Mouse (Mus musculus) urinary bladder, postnatal 10 days (tissue): Measurements from ENCODE around the gene Crocc.

ENCODE experiments used
- DNase-seq: peaks from one replicate; pipeline ENCODE4 v3.0.0; 2022; ENCODE audit warnings: low spot score

Gene Crocc

GRCm38 (mm10) chr4:141020220-141020619, 40.1 kb downstream of the Crocc start:
- no peak for DNase-seq

GRCm38 (mm10) chr4:141017657-141018436, 42.5 kb downstream of the Crocc start:
- DNase-seq: no peak

DNA sequence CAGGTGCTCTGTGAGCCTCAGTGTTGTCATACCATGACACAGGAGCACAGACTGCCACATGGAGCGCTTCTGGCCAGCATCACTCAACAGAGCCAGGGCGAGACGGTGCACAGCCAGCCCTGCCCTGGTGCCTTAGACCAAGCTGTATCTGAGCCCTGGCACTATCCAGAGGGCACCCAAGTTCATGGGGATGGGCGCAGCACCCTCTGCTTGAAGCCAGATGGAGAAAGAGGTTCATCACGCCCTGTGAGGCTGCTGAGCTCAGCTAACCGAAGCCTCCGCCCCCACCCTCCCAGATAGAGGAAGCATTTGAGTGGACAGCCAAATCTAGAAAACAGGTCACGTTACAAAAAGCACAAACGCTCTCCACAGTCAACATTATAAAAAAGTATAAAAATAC, 44.0 kb downstream of the Crocc start:
- DNase-seq: no peak

DNA sequence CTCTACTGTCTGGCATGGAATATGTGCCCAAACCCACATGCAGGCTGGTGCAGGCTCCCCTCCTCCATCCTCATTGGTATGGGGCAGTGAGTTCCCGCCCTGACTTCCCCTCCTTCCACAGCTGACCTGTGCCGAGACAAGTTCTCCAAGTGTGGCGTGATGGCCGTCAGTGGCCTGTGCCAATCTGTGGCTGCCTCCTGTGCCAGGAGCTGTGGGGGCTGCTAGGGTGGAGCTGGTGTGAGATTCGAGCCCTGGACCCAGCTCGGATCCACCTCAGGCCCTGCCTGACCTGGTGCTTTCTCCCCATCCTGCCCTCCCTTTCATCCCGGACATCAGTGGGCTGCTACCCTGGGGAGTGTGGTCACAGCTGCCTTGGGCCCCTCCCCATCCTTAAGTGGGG, 45.0 kb downstream of the Crocc start:
- DNase-seq: no peak

DNA sequence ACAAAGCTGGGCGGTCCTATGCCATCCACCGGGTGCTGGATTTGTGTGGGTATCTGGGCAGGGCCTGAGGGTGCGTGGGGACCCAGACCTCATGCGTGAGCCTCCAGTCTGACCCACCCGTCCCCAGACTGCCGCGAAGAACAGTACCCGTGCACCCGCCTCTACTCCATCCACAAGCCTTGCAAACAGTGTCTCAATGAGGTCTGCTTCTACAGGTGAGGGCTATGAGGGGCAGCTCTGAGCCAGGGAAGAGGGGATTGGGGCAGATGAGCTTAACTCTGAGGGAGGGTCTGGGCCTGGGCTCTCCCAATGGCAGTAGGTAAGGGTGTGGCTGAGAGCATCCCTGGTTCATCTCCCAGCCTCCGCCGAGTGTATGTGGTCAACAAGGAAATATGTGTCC, 45.5 kb downstream of the Crocc start:
- DNase-seq: no peak

DNA sequence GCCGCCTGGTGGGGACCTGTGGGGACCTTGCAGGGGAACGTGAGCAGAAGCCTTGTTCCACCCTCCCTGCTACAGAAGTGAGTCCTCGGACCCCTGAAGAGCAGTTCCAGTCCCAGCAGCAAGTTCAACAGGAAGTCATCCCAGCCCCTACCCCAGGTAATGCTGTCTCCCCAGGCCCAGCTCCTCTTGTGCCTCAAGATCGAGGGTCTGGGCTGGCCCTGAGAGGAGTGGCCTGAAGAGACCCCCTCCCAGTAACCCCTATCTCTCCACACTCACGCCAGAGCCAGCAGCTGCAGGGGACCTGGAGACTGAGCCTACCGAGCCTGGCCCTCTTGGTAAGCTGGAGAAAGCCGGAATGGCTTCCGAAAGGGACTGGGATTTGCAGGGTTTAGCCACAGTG, 46.2 kb downstream of the Crocc start:
- no peak for DNase-seq

- no peak for DNase-seq
Measured at GRCm38 (mm10) chr4:141012558-141012957, 47.8 kb downstream of the Crocc start.

GRCm38 (mm10) chr4:141011556-141012328, 48.6 kb downstream of the Crocc start:
- no peak for DNase-seq

DNA sequence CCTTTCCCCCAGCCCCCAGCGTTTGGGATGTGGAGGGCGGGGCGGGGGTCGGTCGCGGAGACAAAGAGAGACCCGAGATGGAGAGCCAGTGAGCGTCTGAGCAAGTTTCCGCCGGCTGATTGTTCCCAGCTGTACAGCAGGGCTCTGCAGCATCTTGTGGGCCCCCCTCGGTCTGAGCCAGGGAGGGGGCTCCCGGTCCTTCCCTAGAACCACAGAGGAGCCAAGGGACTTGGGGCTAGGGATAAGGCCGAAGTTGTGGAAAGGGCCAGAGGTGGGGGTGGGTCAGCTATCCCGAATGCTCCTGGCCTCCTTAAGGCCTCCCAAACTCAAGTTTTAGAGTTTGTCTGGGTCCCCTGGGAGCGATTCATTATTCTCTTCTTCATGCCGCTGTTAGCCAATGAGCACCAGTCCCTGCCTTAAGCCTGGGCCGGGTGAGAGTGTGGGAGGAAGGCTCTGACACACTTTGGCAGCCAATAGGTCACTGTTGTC, 49.4 kb downstream of the Crocc start:
- no peak for DNase-seq

DNA sequence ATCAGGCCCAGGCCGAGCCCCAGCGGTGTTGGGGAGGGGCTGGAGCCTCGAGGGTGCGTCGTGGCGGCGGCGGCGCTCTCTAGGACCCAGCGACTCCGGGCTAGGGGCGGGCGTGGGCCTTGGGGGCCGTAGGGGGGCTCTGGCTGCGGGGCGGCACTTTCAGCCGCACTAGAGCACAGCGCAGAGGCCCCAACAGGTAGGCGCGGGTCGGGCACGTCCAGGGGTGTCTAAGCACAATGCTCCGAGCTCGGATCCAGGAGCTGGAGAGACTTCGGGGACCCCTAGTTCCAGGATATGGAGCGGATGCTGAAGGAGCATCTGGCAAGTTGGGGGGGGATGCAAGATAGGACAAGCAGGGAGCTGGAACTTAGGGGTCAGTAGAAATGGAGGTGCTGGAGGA, 49.8 kb downstream of the Crocc start:
- no peak for DNase-seq

DNA sequence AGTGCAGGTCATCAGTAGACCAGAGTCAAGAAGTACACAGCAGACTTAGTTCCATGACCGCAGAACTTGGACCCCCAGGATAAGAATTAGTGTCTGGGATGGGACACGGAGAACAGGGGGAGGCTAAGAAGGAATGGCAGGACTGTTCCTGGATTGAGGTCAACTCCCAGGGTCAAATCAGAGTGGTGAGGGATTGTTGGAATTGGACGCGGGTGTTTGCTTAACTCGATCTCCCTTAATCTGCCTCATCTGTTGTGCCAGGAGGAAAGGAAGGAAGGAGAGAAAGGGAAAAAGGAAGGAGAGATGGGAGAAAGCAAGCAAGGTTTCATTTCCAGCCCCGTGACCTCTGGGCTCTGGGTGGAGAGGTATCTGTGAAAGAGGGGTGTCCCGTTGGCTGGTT, 50.2 kb downstream of the Crocc start, which contains the start of gene Mfap2:
TSS of gene Mfap2 (plus strand) at position 301 of the 400 bp plus-strand sequence.
- no peak for DNase-seq

DNA sequence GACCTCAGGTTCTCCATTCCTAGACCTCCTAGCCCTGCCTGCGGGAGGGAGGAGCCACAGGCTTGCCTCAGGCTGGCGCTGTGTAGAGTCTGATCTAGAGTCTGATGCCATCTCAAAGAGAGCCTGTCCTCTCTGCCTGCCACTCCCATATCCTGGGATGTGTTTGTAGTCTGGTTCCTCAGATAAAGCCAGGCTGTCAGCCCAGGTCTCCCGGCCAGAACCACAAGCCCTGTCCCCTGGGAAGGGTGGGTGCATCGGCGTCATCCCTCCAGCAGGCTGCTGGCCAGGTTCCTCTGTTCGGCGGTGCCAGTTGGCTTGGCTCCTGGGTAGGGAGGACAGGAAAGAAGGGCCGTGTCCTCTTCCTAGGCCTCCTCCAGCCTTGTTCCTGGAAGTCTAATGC, 52.3 kb downstream of the Crocc start:
- no peak for DNase-seq

GRCm38 (mm10) chr4:141005983-141006382, 54.4 kb downstream of the Crocc start:
- no peak for DNase-seq

DNA sequence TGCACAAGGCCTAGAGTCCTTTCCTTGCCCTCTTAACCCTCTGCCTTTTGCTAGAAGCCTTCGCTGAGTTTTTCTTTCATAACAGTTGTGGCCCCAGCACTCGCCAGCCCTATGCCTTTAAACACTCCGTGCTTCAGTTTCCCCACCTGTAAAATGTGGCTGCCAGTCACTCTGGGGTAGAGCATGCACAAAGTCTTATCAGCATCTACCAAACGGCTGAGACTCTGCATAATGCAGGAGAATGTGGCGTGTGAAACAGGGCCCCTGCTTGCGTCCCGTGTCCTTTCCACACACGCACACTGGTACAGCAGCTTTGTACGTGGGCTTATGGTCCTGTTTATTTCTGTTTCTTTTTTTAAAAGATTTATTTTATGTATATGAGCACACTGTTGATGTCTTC, 63.5 kb downstream of the Crocc start:
- no peak for DNase-seq

- no peak for DNase-seq
Measured at GRCm38 (mm10) chr4:140995811-140996210, 64.5 kb downstream of the Crocc start.

DNA sequence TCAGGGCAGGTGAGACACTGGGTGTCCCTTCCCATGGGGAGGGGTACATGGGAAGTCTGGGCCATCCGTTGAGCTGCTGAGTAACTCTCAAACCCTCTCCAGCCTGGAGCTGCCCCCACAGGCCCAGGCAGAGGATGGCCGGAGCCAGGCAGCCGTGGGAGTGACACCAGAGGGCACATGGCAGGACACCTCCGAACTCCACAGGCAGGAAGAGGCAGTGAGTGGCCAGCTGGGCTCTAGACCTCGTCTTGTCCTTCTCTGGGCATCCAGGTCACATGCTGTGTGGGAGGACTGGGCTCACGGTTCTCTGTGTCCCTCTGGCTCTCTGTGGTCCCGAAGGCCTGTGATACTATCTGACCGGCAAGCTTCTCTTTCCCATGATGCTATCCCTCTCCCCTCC, 66.5 kb downstream of the Crocc start:
- DNase-seq: no peak

- no peak for DNase-seq
Measured at GRCm38 (mm10) chr4:140992215-140992614, 68.1 kb downstream of the Crocc start.

DNA sequence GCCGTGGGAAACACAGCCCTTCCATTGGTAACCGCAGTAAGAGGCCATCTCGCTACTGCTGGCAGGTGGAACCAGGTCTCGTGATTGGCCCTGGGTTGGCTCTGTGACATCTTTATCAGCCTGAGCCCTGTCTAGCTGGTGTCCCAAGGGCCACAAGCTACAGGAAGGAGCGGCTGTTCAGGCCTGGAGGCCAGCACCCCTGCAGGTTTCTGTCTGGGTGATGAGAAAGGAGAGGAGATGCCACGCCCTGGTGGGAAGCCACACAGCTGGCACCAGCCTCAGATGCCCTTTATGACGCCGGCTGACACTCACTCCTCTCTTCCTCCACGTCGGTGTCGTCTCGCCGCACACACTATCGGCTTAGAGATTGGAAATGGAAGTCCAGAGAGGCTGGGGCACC, 70.9 kb downstream of the Crocc start:
- no peak for DNase-seq

DNA sequence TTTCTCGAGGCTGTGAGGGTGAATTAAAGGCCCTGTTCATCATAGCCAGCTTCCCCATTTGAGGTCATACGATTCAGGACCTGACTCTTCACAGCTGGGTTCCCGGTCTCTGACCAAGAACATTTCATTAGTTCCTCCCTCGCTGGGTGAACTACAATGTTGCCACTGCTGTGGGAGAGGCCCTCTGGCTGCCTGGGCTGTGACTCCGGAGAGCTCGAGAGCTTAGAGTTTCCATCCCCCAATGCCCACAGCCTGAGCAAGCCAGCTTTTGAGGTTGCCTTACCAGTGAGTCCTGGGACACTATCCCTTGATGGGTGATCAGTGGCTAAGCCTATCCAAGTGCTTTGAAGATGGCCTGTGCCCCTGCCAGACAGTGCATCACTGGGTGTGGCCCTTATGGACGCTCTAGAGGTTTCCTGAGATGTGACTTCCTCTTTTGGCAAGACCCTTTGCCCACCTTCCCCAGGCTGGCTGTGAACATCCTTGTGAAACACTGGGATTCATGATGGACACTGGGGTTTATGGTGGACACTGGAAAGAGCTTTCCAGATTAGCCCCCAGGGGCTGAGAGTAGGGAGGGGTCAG, 71.6 kb downstream of the Crocc start:
- no peak for DNase-seq

DNA sequence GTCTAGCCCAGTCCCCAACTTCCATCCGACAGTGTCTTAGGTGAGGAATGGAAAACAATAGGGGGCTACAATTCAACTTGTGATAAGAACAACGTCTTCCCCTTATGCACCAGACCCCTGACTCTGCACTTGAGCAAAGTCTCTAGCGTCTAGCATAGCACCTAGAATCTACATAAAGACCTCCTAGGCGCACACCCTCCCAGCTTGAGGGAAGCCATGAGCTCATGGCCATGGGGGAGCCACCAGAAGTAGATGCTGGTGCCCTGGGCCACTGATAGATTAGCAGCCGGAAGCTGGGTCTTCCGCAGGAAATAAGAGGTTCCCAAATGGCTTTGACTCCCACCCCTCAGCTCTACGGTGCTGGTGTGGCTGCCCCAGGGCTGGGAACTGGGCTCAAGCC, 72.9 kb downstream of the Crocc start:
- DNase-seq: no peak

DNA sequence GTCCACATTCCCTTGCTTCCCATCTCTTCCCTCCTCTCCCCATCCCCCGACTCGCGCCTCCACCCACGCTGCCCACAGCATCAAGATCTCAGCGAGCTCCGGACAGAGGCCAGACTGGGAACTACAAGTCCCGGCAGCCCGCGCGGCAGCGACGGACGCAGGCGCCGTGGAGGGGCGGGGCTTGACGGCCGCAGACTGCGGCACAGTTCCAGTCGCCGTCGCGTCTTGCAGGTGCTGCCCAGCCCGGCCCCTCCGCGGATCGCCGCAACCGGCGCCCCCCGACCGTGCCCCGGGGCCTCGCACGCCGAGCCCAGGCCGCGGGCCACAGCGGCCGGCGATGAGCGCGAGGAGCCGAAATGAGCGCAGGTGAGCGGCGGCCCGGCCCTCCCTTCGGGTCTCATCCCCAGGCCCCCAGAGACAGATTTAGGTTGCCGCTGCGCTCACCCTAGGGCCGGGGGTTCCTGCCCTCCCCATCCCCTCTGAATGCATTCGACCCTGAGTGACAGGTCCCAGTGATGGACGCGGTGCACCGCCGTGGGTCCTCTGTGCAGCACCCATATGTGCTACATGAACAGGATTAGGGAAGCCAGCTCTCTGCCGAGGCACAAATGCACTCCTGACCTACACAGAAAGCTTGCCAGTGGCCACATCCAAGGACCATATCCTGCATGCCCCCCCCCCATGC, 73.5 kb downstream of the Crocc start, which contains the start of gene Atp13a2:
TSS of gene Atp13a2 (plus strand) at position 163 of the 685 bp plus-strand sequence.
- peak; percentile 70 for DNase-seq

DNA sequence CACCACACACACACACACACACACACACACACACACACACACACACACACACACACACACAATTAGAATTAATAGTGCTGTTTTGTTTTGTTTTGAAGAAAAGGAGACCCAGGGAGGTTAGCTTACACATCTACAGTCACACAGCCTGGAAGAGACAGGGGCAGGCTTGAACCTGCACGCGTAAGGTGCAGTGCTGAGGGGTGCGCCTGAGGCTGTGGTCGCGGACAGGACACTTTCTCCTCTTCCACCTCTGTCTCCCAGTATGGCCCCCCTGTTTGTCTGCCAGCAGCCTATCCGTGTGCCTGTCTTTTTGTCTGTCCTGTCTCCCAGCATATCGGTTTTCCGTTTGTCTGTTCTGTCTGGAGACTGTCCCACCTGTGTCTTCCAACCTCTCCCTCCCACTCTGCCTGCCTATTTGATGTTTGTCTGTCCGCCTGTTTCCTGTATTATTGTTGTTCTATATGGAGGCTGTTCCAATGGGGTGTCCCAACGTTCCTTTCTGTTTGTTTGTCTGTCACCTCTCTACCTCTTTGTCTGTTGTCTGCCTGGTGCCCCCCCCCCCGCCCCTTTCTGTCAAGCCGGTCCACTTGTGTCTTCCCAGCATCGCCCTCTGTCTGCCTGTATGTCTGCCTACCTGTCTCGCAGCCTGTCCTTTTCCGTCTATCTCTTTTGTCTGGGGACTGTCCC, 74.2 kb downstream of the Crocc start:
- no peak for DNase-seq
